Mouse (Mus musculus): ENCODE data around the gene Itpk1.

The Itpk1 gene

DNA sequence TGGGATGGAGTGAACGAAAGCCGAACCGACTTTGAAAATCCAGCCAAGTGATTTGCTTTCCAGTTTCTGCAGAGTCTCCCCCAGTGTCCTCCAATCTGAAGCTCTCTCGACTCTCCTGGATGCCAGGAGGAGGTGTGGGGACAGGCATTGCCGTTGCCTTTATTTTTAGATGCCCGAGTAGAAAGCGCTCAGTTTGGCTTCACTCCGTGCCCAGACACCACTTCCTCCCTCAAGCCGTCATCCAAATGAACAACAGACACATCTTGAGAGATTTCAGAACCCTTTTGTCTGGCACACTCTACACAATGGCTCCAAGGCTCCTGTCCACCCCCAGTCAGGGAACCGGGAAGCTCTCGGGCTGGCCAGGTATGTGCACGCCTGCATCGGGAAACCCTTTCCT, 30.6 kb downstream of the Itpk1 start:
- in situ Hi-C loops (cut with MboI; ENCODE audit: low pct_unique_long_range_greater_than_20kb in 1 of 2, low sequenced_read_pairs in 2 of 2, unreplicated experiment in 1 of 2), result no loop called here

DNA sequence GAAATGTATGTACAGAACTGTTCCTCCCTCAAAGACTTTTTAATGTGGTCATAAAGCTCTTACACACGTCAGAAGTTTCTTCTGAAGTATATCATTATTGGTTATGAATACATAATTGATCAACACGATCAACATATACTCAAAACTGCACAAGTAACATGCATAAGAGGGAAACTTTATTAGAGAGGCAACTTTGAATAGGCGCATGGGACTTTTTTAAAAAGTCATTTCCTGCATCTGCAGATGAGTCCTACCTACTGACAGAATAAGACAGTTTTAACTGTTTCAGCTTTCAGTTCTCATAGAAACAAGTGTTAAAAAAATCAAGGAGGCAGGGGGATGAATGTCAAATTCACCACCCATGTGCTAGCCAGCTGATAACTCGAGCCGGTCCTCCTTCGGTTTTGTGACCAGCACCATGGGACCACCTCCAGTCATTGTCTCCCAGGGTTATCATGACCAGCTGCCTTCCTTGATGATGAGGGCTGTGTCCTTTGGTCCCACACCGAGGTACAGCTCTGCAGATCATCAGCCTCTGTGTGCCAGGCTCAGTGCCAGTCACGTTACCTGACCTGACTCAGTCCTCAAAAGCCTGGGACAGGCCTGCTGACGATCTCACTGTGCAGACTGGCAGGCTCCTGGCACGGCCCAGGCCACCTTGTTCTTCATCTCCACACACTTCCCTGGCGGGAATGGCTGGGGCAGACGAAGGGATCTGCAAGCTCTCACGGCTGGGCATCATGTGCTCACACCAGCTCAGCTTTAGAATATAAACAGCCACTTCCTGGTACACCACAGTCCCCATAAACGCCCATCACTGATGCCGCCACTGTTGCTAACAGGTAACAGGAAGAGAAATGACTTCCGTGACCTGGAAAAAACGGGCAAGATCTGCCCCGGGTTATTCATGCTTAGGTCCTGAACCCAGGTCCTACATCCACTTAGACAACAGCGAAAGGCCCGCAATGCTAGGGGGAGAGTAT, 31.6 kb downstream of the Itpk1 start:
- in situ Hi-C loops (cut with MboI; ENCODE audit: low pct_unique_long_range_greater_than_20kb in 1 of 2, low sequenced_read_pairs in 2 of 2, unreplicated experiment in 1 of 2), result no loop called here

DNA sequence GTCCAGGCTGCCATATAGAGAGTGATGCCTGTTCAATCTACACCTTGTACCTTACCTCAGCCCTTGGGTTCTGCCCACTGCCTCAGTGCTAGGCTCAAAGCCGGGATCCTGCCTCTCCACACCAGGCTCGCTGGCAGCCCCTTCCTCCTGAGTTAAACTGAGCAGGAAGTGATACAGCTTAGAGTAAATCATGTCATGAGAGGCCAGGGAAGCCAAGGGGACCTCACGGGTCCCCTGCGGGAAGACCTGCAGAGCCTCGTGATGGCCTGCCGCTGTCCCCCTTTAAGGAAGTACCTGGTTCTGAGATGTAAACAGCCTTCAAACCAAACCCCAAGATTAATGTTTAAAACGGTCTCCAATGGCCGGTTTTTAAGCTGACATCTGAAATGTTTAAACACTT, 32.6 kb downstream of the Itpk1 start:
- in situ Hi-C loops (cut with MboI; ENCODE audit: low pct_unique_long_range_greater_than_20kb in 1 of 2, low sequenced_read_pairs in 2 of 2, unreplicated experiment in 1 of 2), result no loop called here

DNA sequence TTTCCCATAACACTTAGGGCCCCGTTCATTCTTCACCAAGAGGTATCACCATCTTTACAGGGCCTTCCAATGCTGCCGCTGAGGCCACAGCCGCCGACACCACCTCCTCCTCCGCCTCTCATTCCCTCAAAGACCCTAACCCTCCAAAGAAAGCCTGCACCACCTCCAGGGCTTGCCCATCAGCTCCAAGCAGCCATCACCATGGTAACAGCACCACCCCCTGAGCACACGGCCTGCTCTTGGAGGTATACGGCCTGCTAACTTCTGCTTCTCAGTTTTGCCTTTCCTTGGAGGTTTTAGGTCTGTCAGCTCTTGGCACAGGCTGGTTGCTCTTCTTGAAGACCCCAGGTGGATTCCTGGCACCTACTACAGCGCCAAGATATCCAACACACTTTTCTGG, 33.9 kb downstream of the Itpk1 start:
- in situ Hi-C loops (cut with MboI; ENCODE audit: low pct_unique_long_range_greater_than_20kb in 1 of 2, low sequenced_read_pairs in 2 of 2, unreplicated experiment in 1 of 2), result no loop called here

DNA sequence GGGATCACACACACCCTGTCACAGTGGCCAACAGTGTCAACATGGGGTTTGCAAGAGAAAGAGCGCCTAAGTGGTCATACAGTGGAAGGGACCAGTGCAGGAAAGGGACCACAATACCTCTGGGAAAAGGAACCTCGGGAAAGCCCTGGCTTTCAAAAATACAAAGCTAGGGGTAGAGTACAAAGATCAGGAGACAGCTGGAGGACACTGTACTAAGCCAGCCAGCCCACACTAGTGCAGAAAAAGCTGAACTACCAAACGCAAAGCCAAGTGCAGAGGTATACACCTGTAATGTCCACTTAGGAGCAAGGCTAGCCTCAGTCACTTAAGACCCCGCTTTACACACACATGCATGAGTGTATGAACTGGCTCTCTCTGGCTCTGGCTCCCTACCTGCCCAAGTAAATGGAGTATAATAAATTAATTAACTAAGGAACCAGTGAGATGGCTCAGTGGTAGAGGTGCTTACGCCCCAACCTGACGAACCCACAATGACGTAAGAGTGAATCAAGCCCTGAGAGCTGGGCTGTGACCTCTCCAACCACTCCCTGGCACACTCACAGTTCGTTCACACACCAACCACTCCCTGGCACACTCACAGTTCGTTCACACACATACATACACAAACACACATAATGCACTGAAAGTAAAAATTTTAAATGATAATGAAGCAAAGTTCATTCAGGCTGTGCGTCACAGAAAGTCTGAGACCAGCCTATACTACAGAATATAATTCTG, 39.1 kb downstream of the Itpk1 start:
- in situ Hi-C loops (cut with MboI; ENCODE audit: low pct_unique_long_range_greater_than_20kb in 1 of 2, low sequenced_read_pairs in 2 of 2, unreplicated experiment in 1 of 2), result no loop called here

DNA sequence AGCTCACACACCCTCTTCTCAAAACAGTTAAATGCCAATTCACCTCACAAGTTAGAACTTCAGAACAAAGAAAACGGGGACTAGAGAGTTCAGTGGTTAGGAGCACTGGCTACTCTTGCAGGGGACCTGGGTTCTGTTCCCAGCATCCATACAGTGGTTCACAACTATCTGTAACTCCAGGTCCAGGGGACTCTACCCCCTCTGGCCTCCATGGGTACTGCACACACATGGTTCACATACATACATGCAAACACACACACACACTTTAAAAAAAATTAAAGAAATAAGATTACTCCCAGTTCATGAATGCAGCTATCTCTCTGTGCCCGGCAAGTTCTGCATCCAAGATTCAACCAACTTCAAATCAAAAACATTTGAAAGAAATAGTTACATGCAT, 40.7 kb downstream of the Itpk1 start:
- in situ Hi-C loops (cut with MboI; ENCODE audit: low pct_unique_long_range_greater_than_20kb in 1 of 2, low sequenced_read_pairs in 2 of 2, unreplicated experiment in 1 of 2), result no loop called here

DNA sequence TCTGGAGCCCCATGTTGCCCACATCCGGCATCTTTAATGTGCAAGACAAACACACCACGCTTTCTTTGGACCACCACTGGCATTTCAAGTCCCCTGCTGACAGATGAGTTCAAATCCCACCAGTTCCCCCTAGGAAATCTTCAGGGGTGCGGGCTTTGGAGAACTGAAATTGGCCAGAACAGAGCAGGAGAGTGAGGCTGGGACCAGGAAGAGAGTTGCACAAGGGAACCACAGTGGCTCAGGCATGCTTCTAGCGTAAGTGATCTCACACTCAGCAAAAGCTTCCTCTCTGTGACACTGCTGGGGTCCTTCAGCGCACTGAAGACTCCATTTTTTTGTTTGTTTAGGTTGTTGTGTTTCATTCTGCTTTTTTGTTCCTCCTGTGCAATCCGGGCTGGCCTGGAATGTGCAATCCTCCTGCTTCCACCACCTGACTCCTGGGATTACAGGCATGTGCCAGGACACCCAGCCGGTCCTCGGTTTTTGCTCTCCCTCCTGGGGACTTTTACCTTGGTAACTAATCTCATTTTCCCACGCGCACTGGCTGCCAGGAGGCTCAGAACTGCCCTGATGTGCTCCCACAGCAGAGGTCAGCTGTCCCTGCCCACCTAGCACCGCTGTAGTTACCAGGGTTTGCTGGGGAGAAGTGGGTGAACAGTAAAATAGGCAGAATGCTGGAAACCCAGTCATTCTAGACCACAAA, 41.2 kb downstream of the Itpk1 start:
- in situ Hi-C loops (cut with MboI; ENCODE audit: low pct_unique_long_range_greater_than_20kb in 1 of 2, low sequenced_read_pairs in 2 of 2, unreplicated experiment in 1 of 2), result no loop called here

DNA sequence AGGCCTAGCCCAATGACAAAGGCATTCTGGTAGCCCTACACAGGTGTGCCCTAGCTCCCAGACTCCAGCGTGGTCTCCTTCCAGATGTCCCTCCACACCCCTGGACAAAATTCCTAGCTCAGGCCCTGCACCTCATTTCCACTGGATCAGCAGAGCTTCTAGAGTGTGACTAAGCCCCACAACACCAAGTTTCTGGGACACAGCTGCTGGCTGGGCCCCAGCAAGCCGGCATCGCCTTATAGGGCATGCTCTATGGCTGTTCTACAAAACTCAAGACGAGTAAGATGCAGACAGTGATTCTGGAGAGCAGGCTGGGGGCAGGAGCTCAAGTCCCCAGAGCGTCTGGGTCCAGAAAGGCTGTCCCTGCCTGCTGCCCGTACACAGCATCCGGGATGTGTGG, 43.0 kb downstream of the Itpk1 start:
- in situ Hi-C loops (cut with MboI; ENCODE audit: low pct_unique_long_range_greater_than_20kb in 1 of 2, low sequenced_read_pairs in 2 of 2, unreplicated experiment in 1 of 2), result no loop called here

DNA sequence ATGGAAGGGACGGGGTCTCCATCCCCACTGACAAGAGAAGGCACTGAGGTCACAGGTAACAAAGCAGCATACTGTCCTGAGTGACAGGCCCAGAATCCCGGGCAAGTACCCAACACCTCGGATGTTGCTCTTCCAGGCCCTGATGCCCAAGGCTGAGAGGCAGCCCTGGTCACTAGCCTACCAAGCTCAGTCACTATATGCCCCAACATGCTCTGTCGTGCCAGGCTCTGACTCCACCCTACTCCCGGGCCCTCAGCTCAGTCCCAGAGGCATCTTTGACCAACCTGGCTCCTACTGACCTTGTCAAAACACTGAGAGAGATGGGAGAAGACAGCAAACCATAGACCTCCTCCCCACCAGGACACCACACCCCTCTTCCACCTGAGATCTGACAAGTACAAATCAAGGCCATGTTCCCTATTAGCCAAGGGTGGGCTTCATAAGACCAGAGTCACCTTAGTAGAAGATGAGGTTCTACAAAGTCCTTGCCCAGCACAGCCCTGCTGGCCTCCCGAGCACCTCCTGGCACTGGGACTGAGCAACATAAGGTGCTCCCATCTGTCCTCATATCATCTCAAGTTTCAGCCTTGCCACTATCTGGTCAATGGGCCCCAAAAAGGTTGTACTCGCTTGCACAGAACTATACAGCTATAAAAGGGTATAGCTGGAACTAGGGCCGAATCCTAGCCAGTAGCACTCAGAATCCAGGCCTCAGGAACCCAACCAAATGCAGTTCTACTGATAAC, 43.7 kb downstream of the Itpk1 start:
- in situ Hi-C loops (cut with MboI; ENCODE audit: low pct_unique_long_range_greater_than_20kb in 1 of 2, low sequenced_read_pairs in 2 of 2, unreplicated experiment in 1 of 2), result no loop called here

DNA sequence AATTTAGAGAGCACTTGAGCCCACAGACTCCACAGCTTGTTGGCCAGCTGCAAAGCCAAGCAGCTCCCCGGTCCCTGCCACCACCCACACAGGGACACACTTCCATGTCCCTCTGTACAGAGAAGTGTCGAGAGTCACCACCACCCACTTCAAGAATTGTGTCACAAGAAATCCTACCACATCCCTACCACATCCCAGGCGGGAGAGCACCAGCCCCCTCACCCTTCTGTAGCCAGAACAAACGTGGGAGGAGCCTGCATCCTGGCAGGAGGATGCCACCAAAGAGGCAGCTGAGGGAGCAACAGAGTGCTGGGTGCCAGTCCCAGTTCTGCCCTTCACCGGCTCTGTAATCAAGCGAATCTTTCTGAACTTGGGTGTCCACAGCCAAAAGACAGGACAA, 51.7 kb downstream of the Itpk1 start:
- in situ Hi-C loops (cut with MboI; ENCODE audit: low pct_unique_long_range_greater_than_20kb in 1 of 2, low sequenced_read_pairs in 2 of 2, unreplicated experiment in 1 of 2), result no loop called here

DNA sequence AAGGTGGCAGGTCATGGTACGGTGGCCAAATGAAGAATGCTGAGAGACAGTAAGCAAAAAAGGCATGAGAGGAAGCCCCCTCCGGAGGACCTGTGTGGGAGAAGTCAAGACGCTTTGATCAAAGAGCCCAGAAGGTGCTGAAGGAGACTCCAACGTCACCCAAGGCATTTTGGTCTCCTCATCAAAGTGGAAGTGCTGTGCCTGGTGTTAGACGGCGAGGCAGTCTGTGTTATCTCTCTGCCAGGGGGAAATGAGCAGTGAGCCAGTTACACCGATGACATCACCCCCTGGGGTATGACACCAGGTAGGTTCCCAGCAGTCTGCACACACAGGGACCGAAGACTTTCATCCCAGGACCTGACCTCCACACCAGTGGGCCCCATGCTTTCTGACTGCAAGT, 52.3 kb downstream of the Itpk1 start:
- in situ Hi-C loops (cut with MboI; ENCODE audit: low pct_unique_long_range_greater_than_20kb in 1 of 2, low sequenced_read_pairs in 2 of 2, unreplicated experiment in 1 of 2), result no loop called here

DNA sequence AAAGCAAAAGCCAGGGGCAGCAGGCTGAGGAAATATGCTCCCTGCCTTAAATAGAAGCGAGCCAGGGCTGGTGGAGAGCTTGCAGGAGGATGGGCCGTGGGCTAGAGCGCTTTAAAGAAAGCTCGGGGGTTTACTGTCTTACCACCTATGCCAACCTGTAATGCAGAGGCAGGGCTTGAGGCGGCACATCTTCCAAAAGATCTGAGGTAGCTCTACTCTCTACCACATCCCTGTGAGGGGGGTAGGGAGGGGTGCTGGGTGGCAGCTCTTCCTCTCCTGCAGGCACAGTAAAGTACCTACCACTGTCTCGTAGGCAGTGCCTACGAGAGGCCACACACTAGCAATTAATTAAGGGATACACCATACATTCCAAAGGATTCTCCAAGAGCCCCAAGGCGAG, 52.9 kb downstream of the Itpk1 start:
- in situ Hi-C loops (cut with MboI; ENCODE audit: low pct_unique_long_range_greater_than_20kb in 1 of 2, low sequenced_read_pairs in 2 of 2, unreplicated experiment in 1 of 2), result no loop called here

DNA sequence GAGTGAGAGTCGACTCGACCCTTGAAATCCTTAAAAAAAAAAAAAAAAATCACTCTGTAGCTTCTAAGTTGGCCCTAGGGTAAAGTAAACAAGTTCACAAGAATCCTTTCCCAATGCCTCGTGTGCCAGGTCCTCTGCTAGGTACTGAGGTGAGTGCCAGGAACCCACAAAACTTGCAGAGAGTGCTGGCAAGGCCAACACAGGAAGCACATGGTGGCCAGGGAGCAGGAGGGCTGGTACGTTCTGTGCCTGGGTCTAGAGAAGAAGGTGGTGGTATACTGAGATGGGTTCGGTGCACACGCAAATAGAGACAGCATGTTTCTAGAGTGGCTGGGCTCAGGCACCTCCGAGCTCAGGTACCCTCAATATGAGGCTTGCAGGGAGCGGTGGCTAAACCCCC, 53.3 kb downstream of the Itpk1 start:
- in situ Hi-C loops (cut with MboI; ENCODE audit: low pct_unique_long_range_greater_than_20kb in 1 of 2, low sequenced_read_pairs in 2 of 2, unreplicated experiment in 1 of 2), result no loop called here

DNA sequence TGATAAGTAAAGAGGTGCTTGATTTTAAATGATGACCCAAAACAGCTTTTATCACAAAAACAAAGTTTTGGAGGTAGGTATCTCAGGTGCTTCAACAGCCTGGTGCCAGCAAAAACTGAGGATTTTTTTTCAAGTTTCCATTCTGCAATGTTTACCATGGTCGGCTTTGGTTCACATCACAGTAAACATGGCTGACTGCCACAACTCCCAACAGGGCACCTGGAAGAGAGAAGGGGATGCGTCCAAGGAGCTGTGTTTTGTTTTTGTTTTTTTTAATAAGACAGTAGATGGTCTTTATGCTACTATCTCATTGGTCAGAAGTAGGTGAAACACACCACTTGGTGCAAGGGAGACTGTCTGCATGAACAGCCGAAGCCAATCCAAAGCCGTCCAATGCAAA, 54.1 kb downstream of the Itpk1 start:
- in situ Hi-C loops (cut with MboI; ENCODE audit: low pct_unique_long_range_greater_than_20kb in 1 of 2, low sequenced_read_pairs in 2 of 2, unreplicated experiment in 1 of 2), result no loop called here

DNA sequence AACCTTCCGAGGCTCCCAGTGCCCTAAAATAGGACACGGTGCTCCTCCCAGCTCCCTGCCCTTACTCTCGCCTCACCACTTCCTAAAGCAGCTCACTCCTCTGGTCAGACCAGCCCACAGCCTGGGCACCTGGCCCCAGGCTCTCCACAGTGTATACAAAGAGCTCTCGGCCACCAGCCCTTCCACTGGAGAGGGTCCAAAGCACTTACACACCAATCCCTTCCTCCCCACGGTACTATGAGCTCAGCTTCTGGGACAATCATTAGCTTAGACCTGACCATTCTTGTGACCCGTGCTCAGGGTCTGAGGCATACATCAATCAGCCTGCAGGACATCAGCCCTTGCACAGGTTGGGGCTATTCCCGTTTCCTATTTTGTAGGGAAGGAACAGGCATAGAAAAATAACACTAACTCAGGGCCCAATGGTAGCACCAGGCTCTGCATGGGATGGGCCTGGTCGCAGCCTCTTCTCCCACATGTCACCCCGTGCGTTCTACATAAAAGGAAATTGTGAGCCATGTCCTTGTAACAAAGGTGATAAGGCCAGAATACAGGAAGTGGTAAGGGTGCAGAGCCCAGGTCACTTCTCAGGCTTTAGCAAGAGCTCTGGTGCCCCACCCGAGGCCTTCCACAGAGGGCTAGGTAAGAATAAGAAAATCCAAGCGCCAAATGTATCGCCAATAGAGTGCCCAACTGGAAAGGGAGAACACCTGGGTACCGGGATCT, 56.7 kb downstream of the Itpk1 start:
- in situ Hi-C loops (cut with MboI; ENCODE audit: low pct_unique_long_range_greater_than_20kb in 1 of 2, low sequenced_read_pairs in 2 of 2, unreplicated experiment in 1 of 2), result no loop called here

DNA sequence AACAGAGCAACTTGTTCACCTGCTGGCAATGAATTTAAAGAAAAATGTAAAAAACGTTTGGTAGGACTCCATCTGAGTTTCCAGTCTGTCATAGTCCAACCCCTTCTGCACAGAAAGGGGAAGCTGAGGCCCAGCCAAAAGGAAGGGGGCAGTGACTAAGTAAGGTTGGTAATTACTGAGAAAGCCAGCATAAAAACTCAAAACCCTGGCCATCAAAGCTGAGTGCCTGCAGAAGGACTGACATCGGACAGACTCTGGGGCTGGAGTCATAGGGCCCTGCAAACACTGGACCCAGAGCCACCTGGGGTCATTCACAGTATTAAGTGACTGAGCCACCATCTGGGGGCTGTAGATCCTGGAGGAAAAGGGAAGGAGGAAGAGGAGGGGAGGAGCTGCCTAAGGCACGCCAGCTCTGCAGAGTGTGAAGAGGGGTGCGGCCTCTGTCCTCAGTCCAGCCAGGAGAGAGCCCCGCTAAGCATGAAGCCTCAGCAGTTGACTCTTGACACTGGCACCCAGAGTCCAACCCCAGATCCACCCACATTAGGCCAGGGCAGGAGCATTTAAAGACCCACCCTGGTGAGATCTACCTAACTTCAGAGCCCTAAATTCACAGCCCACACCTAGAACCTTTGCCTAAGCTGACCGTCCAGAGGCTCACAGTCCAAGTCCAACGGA, 58.0 kb downstream of the Itpk1 start:
- in situ Hi-C loops (cut with MboI; ENCODE audit: low pct_unique_long_range_greater_than_20kb in 1 of 2, low sequenced_read_pairs in 2 of 2, unreplicated experiment in 1 of 2), result no loop called here

DNA sequence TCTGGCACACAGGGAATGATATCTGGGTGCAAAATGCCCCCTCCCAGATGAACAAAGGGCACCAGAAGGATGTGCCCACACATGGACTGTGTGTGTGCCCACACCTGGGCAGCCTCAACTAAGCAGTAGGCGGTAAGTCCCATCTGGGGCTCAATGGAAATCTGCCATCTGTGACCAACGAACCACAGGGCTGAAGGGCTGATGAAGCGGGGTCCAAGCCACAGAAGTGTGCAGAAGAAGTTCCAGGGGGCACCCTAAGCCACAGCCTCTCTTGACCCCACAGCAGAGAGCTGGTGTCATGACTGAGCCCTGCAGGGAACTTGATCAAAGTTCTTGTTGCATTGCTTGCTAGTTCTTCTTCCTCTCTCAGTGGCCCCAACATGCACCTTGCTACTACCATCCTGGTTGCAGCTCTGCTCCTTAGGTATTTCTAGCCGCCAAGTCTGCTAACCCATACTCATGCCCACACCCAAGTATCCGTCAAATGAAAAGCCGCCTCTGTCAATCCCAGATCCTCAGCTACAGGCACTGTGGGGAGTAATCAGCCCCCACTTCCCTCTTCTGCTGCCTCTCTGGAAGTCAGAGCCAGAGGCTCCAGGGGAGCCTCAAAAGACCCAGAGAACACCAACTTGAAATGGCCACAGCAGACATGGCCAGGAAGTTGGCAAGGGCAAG, 58.7 kb downstream of the Itpk1 start:
- in situ Hi-C loops (cut with MboI; ENCODE audit: low pct_unique_long_range_greater_than_20kb in 1 of 2, low sequenced_read_pairs in 2 of 2, unreplicated experiment in 1 of 2), result no loop called here

Data from mouse embryonic stem cell (cell line).